Mouse (Mus musculus): ENCODE data around the gene Sos1. TPM values are rescaled to one million over a fixed set of nuclear protein-coding genes. Genes with fewer than 3 reads are reported as not detected.

Gene Sos1
- polyA plus RNA-seq, 1 experiment from 2014 or later: 3.9 TPM

GRCm38 (mm10) chr17:80517244-80517643 lies 37.0 kb upstream of the Sos1 start:
- TF ChIP-seq CTCF (IDR thresholded peaks at IDR 0.05; ENCODE audit: low read depth): no peak
- no peak overlapping the region for H3K4me2 ChIP-seq (replicated peaks; ENCODE audit: low read depth)
- H3K9me3 ChIP-seq (ENCODE audit: control insufficient read depth): no peaks in the 10 kb centered on the region
- H3K27ac ChIP-seq (ENCODE audit: low read depth, low read length): no peak overlapping the region
- H3K36me3 ChIP-seq (ENCODE audit: control insufficient read depth, insufficient read depth): no peaks in the 10 kb centered on the region
- H3K9ac ChIP-seq (ENCODE audit: low read depth, low read length): no peak overlapping the region
- no peak overlapping the region for H3K4me3 ChIP-seq (ENCODE audit: low read depth, low read length)
- no peaks in the 10 kb centered on the region for H3K27me3 ChIP-seq (replicated peaks; ENCODE audit: control insufficient read depth, insufficient read depth, low read length)
- ATAC-seq: no peak
- 66% methylated on average over 9 of the region's 9 CpGs for WGBS
- H3K4me1 ChIP-seq (replicated peaks; ENCODE audit: control insufficient read depth, insufficient read depth, low read length): no peaks in the 10 kb centered on the region

- 72% methylated on average over 9 of the region's 9 CpGs for WGBS
Observed at GRCm38 (mm10) chr17:80515956-80516355, 35.7 kb upstream of the Sos1 start.

GRCm38 (mm10) chr17:80515513-80515912 lies 35.3 kb upstream of the Sos1 start:
- H3K27ac ChIP-seq (ENCODE audit: low read depth, low read length): no peak overlapping the region
- H3K4me2 ChIP-seq (replicated peaks; ENCODE audit: low read depth): no peak overlapping the region
- H3K4me1 ChIP-seq (replicated peaks; ENCODE audit: control insufficient read depth, insufficient read depth, low read length): no peaks in the 10 kb centered on the region
- H3K36me3 ChIP-seq (ENCODE audit: control insufficient read depth, insufficient read depth): no peaks in the 10 kb centered on the region
- no peaks in the 10 kb centered on the region for H3K27me3 ChIP-seq (replicated peaks; ENCODE audit: control insufficient read depth, insufficient read depth, low read length)
- ATAC-seq: no peak
- H3K4me3 ChIP-seq (ENCODE audit: low read depth, low read length): no peak overlapping the region
- no peak for TF ChIP-seq CTCF (IDR thresholded peaks at IDR 0.05; ENCODE audit: low read depth)
- H3K9me3 ChIP-seq (ENCODE audit: control insufficient read depth): no peaks in the 10 kb centered on the region
- WGBS: 83% methylated on average over 7 of the region's 7 CpGs
- no peak overlapping the region for H3K9ac ChIP-seq (ENCODE audit: low read depth, low read length)

More at GRCm38 (mm10) chr17:80515956-80516355, 35.7 kb upstream of the Sos1 start:
- no peak overlapping the region for H3K27ac ChIP-seq (ENCODE audit: low read depth, low read length)
- no peaks in the 10 kb centered on the region for H3K36me3 ChIP-seq (ENCODE audit: control insufficient read depth, insufficient read depth)
- no peaks in the 10 kb centered on the region for H3K9me3 ChIP-seq (ENCODE audit: control insufficient read depth)
- no peaks in the 10 kb centered on the region for H3K27me3 ChIP-seq (replicated peaks; ENCODE audit: control insufficient read depth, insufficient read depth, low read length)
- H3K4me1 ChIP-seq (replicated peaks; ENCODE audit: control insufficient read depth, insufficient read depth, low read length): no peaks in the 10 kb centered on the region
- H3K9ac ChIP-seq (ENCODE audit: low read depth, low read length): no peak overlapping the region
- no peak overlapping the region for H3K4me3 ChIP-seq (ENCODE audit: low read depth, low read length)
- no peak overlapping the region for H3K4me2 ChIP-seq (replicated peaks; ENCODE audit: low read depth)
- no peak for ATAC-seq
- no peak for TF ChIP-seq CTCF (IDR thresholded peaks at IDR 0.05; ENCODE audit: low read depth)

GRCm38 (mm10) chr17:80513766-80514165 lies 33.5 kb upstream of the Sos1 start:
- no peak for TF ChIP-seq CTCF (IDR thresholded peaks at IDR 0.05; ENCODE audit: low read depth)
- no peak for ATAC-seq
- H3K36me3 ChIP-seq (ENCODE audit: control insufficient read depth, insufficient read depth): no peaks in the 10 kb centered on the region
- no peaks in the 10 kb centered on the region for H3K9me3 ChIP-seq (ENCODE audit: control insufficient read depth)
- H3K27me3 ChIP-seq (replicated peaks; ENCODE audit: control insufficient read depth, insufficient read depth, low read length): no peaks in the 10 kb centered on the region
- 49% methylated on average over 8 of the region's 8 CpGs for WGBS
- no peak overlapping the region for H3K4me2 ChIP-seq (replicated peaks; ENCODE audit: low read depth)
- no peak overlapping the region for H3K4me3 ChIP-seq (ENCODE audit: low read depth, low read length)
- no peaks in the 10 kb centered on the region for H3K4me1 ChIP-seq (replicated peaks; ENCODE audit: control insufficient read depth, insufficient read depth, low read length)
- H3K27ac ChIP-seq (ENCODE audit: low read depth, low read length): no peak overlapping the region
- H3K9ac ChIP-seq (ENCODE audit: low read depth, low read length): no peak overlapping the region

- no peak for TF ChIP-seq CTCF (IDR thresholded peaks at IDR 0.05; ENCODE audit: low read depth)
- Histone ChIP-seq H3K27me3 (replicated peaks; ENCODE audit: control insufficient read depth, insufficient read depth, low read length) (no peaks in the 10 kb centered on the region), H3K27ac (ENCODE audit: low read depth, low read length) (no peak overlapping the region), H3K4me2 (replicated peaks; ENCODE audit: low read depth) (no peak overlapping the region), H3K9me3 (ENCODE audit: control insufficient read depth) (no peaks in the 10 kb centered on the region), H3K4me3 (ENCODE audit: low read depth, low read length) (no peak overlapping the region), H3K36me3 (ENCODE audit: control insufficient read depth, insufficient read depth) (no peaks in the 10 kb centered on the region), H3K9ac (ENCODE audit: low read depth, low read length) (no peak overlapping the region), H3K4me1 (replicated peaks; ENCODE audit: control insufficient read depth, insufficient read depth, low read length) (no peaks in the 10 kb centered on the region)
- 52% methylated on average over 3 of the region's 3 CpGs for WGBS
- ATAC-seq: no peak
Observed at GRCm38 (mm10) chr17:80510459-80510855, 30.2 kb upstream of the Sos1 start.

GRCm38 (mm10) chr17:80509494-80510458 lies 29.5 kb upstream of the Sos1 start:
- no peak overlapping the region for H3K4me2 ChIP-seq (replicated peaks; ENCODE audit: low read depth)
- H3K27me3 ChIP-seq (replicated peaks; ENCODE audit: control insufficient read depth, insufficient read depth, low read length): no peaks in the 10 kb centered on the region
- no peaks in the 10 kb centered on the region for H3K36me3 ChIP-seq (ENCODE audit: control insufficient read depth, insufficient read depth)
- ATAC-seq: no peak
- WGBS: 16% methylated on average over 4 of the region's 4 CpGs
- no peak overlapping the region for H3K27ac ChIP-seq (ENCODE audit: low read depth, low read length)
- H3K9ac ChIP-seq (ENCODE audit: low read depth, low read length): no peak overlapping the region
- TF ChIP-seq CTCF (IDR thresholded peaks at IDR 0.05; ENCODE audit: low read depth): no peak
- H3K9me3 ChIP-seq (ENCODE audit: control insufficient read depth): no peaks in the 10 kb centered on the region
- no peaks in the 10 kb centered on the region for H3K4me1 ChIP-seq (replicated peaks; ENCODE audit: control insufficient read depth, insufficient read depth, low read length)
- H3K4me3 ChIP-seq (ENCODE audit: low read depth, low read length): no peak overlapping the region
